Mouse (Mus musculus) thymus, adult 2 months (tissue): ENCODE results near the gene Wwc2. TPM values are rescaled to one million over a fixed set of nuclear protein-coding genes. Genes with fewer than 3 reads are reported as not detected.

Experiments
- DNase-seq: peaks from one replicate; pipeline ENCODE4 v3.0.0; 2021
- H3K27ac ChIP-seq: fragments of 200-500 bp; 2 replicates; pipeline ENCODE4 v1.5.1; 2012; ENCODE audit warnings: low read length, control low read depth; ENCODE audit not compliant: control insufficient read depth, insufficient read depth
- H3K27me3 ChIP-seq: fragments of 200-500 bp; 2 replicates; pipeline ENCODE4 v1.6.1; 2012; ENCODE audit warnings: mild to moderate bottlenecking, low read length, moderate library complexity, mixed read lengths; ENCODE audit not compliant: control insufficient read depth, insufficient read depth
- H3K36me3 ChIP-seq: fragments of 200-500 bp; 2 replicates; pipeline ENCODE4 v1.6.1; 2012; ENCODE audit warnings: mild to moderate bottlenecking, low read length, moderate library complexity; ENCODE audit not compliant: control insufficient read depth, insufficient read depth
- H3K4me1 ChIP-seq: fragments of 200-500 bp; replicated peaks from 2 replicates; pipeline ENCODE4 v1.6.1; 2012; ENCODE audit warnings: low read length; ENCODE audit not compliant: control insufficient read depth, insufficient read depth
- H3K4me3 ChIP-seq: fragments of 200-500 bp; 2 replicates; pipeline ENCODE4 v1.5.1; 2012; ENCODE audit warnings: mild to moderate bottlenecking, low read length, control low read depth, moderate library complexity; ENCODE audit not compliant: control insufficient read depth, insufficient read depth
- CTCF ChIP-seq: fragments of 200-500 bp; IDR thresholded peaks from 2 replicates; pipeline ENCODE4 v1.5.1; 2012; ENCODE audit warnings: mild to moderate bottlenecking, control low read depth, low read length, moderate library complexity, borderline replicate concordance; ENCODE audit not compliant: control insufficient read depth, poor library complexity, insufficient read depth; ENCODE audit errors: extremely low read depth
- POLR2A ChIP-seq: fragments of 200-500 bp; IDR thresholded peaks from 2 replicates; pipeline ENCODE4 v1.6.1; 2012; ENCODE audit warnings: mild to moderate bottlenecking, low read length, control low read depth, moderate library complexity; ENCODE audit not compliant: control insufficient read depth, poor library complexity, insufficient read depth; ENCODE audit errors: extremely low read depth
- WGBS: fragments of 180-500 bp; shearing (Covaris S2); methylation state at CpG from one replicate; pipeline ENCODE4 v1.1.7; 2018; 5-methylcytosine and 5-hydroxymethylcytosine counted together
- polyA plus RNA-seq: library from polyadenylated mRNA; depleted of rRNA; stranded (reverse); fragments of >200 nt; gene quantifications from 2 replicates; pipeline ENCODE4 v1.2.3, GENCODE M21; 2012

The Wwc2 gene
- polyA plus RNA-seq, 1 experiment: 2.0 TPM

GRCm38 (mm10) chr8:47843651-47844050 is 147.1 kb downstream of the Wwc2 start:
- no peak for TF ChIP-seq POLR2A
- TF ChIP-seq CTCF: no peak
- Histone ChIP-seq H3K27me3 (no peaks in the 10 kb centered on the region), H3K36me3 (no peaks in the 10 kb centered on the region), H3K4me1 (no peaks in the 10 kb centered on the region), H3K27ac (no peak overlapping the region), H3K4me3 (no peak overlapping the region)
- no peak for DNase-seq
- 97% methylated on average over 10 of the region's 10 CpGs for WGBS

GRCm38 (mm10) chr8:47843063-47843462 is 147.7 kb downstream of the Wwc2 start:
- H3K36me3 ChIP-seq: no peaks in the 10 kb centered on the region
- 93% methylated on average over 7 of the region's 7 CpGs for WGBS
- no peak for DNase-seq
- TF ChIP-seq CTCF (no peak), POLR2A (no peak)
- no peak overlapping the region for H3K27ac ChIP-seq
- H3K4me3 ChIP-seq: no peak overlapping the region
- H3K27me3 ChIP-seq: no peaks in the 10 kb centered on the region
- no peaks in the 10 kb centered on the region for H3K4me1 ChIP-seq

- H3K36me3 ChIP-seq: no peaks in the 10 kb centered on the region
- WGBS: 88% methylated on average over 1 of the region's 1 CpGs
- no peak overlapping the region for H3K27ac ChIP-seq
- H3K4me3 ChIP-seq: no peak overlapping the region
- no peaks in the 10 kb centered on the region for H3K27me3 ChIP-seq
- no peak for TF ChIP-seq POLR2A
- TF ChIP-seq CTCF: no peak
- H3K4me1 ChIP-seq: no peaks in the 10 kb centered on the region
- DNase-seq: no peak
These were observed 156.8 kb downstream of the Wwc2 start for GRCm38 (mm10) chr8:47833944-47834343.

DNA sequence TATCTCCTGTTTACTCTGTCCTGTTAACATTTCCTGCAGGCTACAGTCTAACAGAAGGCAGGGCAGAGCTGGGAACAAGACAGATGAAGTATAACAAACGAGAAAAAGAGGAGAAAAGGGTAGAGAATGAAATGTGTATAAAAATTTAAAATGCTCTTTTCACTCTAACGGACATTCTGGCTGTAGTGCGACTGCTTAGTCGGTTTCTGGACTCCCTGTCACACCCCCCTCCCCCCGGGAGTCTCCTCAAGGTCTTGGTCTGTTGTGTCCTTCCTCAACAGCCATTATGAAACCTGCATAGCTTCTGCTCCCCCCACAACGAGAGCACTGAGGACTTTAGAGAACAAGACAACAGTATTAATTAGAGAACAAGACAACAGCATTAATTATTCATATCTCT is 158.1 kb downstream of the Wwc2 start:
- Histone ChIP-seq H3K27ac (no peak overlapping the region), H3K4me1 (no peaks in the 10 kb centered on the region), H3K27me3 (no peaks in the 10 kb centered on the region), H3K36me3 (no peaks in the 10 kb centered on the region), H3K4me3 (no peak overlapping the region)
- TF ChIP-seq POLR2A (no peak), CTCF (no peak)
- 86% methylated on average over 6 of the region's 6 CpGs for WGBS
- no peak for DNase-seq

DNA sequence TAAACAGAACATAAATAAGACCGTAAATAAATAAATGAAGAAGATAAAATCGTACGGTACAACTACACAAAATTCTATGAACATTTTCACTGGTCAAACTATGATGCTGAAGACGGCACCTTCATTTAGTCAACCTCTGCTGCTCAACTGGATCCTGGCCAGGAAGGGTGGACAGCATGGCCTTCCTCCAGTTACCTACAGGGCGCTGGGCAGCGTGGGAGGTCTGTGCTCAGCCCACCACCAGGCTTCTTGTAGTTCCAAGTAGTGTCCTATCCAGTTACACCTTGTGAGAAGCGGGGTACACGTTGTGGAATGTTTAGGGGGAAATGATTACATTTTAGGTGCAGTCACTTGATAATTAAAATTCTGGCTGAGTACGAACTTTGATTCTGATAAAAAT is 163.8 kb downstream of the Wwc2 start:
- Histone ChIP-seq H3K27ac (no peak overlapping the region), H3K4me1 (no peaks in the 10 kb centered on the region), H3K4me3 (no peak overlapping the region), H3K36me3 (no peaks in the 10 kb centered on the region), H3K27me3 (no peaks in the 10 kb centered on the region)
- 96% methylated on average over 9 of the region's 9 CpGs for WGBS
- no peak for DNase-seq
- no peak for TF ChIP-seq POLR2A
- no peak for TF ChIP-seq CTCF

GRCm38 (mm10) chr8:47825596-47825995 is 165.1 kb downstream of the Wwc2 start:
- no peak overlapping the region for H3K27ac ChIP-seq
- H3K4me3 ChIP-seq: no peak overlapping the region
- H3K36me3 ChIP-seq: no peaks in the 10 kb centered on the region
- no peak for TF ChIP-seq CTCF
- no peak for DNase-seq
- H3K4me1 ChIP-seq: no peaks in the 10 kb centered on the region
- 95% methylated on average over 5 of the region's 5 CpGs for WGBS
- no peaks in the 10 kb centered on the region for H3K27me3 ChIP-seq

GRCm38 (mm10) chr8:47824182-47824581 is 166.5 kb downstream of the Wwc2 start, which contains the start of gene Cldn22:
TSS of gene Cldn22 (plus strand) at chr8:47824482.
- H3K27me3 ChIP-seq: no peaks in the 10 kb centered on the region
- no peak within 1 kb of the TSS for H3K27ac ChIP-seq
- no peak for DNase-seq
- H3K36me3 ChIP-seq: no peaks in the 10 kb centered on the region
- TF ChIP-seq CTCF (no peak), POLR2A (no peak)
- WGBS: 90% methylated on average over 13 of the region's 13 CpGs
- no peaks in the 10 kb centered on the region for H3K4me1 ChIP-seq
- H3K4me3 ChIP-seq: no peak within 1 kb of the TSS
